Mouse (Mus musculus): ENCODE results near the gene Gstm5. TPM values are rescaled to one million over a fixed set of nuclear protein-coding genes. Genes with fewer than 3 reads are reported as not detected.
"Not testable (repeated sequence)": the region's sequence is repeated elsewhere in the genome, so short reads cannot be mapped to it uniquely, and the experiment has no call there.

Gene Gstm5
- total RNA-seq, 1 experiment from 2014 or later = 87.7 TPM

DNA sequence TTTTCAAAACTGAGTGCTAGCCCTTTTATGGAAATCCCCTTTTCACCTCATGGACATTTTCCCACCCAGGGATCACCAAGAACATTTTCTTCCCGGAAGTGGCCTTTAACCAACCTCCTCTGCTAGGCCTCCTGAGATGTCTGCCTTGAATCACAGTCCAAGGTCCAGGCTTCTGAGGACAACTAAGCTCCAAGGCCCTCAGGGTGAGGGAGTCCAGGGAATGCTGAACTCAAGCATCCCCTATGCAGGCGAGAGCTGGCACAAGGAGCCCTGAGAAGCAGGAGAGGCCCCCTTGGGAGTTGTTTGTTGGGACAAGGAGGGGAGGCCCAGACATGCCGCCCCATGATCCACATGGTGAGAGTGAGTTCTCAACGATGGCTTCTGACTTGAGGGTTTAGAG, 25.7 kb upstream of the Gstm5 start:
- ATAC-seq (replicated peaks; ENCODE audit: low read depth, poor library complexity, severe bottlenecking) = no peak

DNA sequence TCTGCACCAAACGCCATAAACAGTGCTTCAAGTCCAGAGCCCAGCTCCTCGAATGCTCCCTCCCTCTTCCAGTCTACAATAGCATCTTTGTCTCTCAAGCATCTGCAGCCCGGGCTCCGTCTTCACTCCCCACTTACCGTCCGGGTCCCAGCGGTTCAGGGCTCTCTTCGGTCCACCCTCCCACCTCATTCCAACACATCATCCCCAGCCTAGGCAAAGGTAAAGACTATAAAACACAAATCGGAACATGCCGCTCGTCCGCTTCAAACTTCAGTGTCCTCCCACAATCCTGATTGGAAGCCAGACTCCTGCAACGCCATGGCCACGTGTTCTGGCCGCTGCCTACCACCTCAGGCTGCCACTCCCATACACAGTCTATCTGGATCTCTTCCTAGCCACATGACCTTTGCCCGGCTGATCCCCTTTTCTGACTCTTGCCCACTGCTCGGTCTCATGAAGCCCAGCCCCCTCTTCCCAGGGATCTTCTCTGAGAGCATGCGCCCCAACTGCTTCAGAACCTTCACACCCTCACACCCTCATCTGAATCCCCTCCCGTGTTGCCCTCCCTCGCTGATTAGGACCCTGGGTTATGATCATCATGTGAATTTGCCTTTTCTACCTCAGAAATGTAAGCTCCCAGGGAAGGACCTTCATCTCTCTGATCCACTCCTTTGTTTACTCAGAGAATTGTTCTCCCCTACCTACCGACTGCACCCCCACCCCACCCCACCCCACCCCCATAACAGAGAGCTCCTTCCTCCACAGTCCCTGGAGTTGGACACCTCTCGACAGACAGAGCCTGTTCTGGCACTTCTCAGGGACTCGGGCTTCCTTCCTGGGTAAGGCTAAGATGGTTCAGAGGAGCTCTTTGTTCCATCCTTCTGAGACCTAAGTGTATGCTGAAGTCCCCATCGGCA, 22.0 kb upstream of the Gstm5 start:
- ATAC-seq (replicated peaks; ENCODE audit: low read depth, poor library complexity, severe bottlenecking) = no peak

DNA sequence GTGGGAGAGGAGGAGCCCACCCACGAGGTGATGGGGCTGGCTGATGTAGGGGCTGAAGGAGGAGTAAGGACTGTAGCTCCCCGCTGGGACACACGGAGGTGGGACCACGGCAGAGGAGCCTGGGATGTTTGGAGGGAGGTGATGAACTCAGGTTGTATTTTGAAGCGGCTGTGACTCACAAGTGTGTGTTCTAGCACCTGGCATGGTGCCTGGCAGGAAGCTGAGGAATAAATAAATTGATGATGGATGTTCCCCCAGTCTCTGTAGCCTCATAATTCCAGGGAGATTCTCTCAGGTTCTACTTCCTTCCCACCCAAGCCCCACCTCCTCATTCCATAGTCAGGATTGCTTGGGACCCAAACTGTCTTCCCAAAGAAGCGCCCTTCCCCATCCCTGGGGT, 20.4 kb upstream of the Gstm5 start:
- no peak for ATAC-seq (replicated peaks; ENCODE audit: low read depth, poor library complexity, severe bottlenecking)

DNA sequence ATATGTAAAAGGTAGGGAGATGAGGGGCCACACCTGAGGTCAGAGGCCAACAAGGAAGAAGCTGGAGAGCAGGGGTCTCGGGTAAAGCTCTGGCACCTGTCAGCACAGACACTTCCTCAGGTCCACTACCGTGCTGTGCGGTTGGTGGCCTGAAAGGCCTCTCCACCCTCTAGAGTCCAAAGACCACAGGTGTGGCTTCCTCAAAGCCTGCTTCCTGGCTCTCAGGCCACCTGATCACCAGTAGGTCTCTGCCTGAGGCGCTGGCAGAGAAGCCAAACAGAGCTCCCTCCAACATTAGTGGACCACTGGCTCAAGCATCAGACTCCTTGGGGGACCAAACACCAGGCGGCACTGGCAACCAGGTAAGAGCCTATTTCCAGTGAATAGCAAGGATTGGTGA, 18.6 kb upstream of the Gstm5 start, which contains the start of gene Eps8l3:
Gene Eps8l3 (plus strand): TSS at position 225 of the 400 bp plus-strand sequence.
- no peak for ATAC-seq (replicated peaks; ENCODE audit: low read depth, poor library complexity, severe bottlenecking)

DNA sequence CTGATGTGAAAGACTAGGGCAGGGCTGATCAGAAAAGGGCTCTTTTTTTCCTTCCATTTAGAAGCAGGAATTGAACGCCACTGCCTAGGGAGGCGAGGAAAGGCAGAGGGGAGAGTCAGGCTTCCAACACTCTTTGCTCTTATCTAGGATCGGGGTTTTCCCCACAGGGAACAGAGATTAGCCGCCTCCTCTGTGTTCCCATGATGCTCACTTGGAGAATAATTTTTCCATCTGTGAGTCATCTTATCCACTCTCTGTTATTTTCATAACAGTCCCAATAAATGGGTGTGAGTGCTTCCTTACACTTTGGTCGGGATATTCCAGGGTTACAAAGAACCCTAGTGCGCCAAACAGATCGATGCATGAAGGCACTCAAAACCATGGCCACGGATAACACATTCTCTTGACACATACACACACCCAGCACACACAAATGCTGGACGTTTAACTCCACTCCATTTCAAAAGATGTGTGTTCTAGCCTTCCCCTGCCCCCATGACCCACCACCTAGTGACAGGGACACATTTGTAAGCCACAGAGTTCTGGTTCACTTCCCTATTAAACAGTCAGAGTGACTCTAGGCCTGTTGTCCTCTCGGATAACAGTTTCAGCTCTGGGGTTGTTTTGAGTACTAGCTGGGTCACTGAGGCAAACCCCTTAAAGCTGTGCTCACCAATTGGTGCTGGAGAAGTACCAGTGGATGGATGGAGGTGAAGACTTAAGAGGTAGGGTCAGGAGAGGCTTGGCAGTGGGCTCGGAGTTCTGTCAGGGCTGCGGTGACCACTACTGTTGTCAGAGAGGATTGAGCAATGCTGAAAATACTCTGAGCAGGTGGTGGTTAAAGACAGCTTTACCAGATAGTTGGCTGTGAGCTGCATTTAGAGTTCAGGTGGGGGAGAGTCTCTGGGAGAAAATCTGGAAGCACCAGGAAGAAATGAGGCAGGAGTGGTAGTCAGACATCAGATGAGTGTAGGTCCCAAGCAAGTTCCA, 17.6 kb upstream of the Gstm5 start:
- peak; percentile 24 for ATAC-seq (replicated peaks; ENCODE audit: low read depth, poor library complexity, severe bottlenecking)

DNA sequence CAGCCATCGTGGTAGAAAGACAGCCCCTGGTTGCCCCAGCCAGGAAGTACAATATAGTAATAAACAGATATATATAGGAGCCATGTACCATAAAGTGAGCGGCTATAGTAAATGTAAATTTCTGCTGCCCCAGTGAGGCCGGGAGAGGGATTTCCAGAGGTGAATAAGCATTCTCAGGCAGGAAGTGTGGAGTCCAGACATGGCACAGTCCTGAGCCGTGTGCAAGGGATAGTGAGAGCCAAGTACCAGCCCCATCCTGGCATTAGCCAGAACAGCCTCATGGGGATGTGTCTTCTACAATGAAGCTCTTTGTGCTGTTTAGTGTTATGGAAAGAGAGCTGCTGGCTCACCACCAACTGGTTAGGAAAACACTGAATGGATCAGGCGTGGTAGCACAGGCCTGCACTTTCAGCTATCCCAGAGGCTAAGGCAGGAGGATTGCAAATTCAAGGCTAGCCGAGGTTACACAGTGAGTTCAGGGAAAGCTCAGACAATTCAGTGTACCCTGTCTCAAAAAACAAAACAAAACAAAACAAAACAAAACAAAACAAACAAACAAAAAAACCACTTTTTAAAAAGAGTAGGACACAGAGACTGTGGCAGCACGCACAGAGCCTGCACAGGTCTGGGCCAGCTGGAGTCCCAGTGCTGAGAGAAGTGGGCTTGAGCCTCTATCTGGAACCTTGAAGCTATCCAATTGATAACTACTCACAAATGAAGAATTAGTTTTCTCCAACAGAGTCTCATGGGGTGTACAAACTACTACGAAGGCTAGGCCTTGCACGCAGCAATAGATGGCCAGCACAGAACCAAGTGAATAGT, 7.7 kb upstream of the Gstm5 start:
- no peak for ATAC-seq (replicated peaks; ENCODE audit: low read depth, poor library complexity, severe bottlenecking)

DNA sequence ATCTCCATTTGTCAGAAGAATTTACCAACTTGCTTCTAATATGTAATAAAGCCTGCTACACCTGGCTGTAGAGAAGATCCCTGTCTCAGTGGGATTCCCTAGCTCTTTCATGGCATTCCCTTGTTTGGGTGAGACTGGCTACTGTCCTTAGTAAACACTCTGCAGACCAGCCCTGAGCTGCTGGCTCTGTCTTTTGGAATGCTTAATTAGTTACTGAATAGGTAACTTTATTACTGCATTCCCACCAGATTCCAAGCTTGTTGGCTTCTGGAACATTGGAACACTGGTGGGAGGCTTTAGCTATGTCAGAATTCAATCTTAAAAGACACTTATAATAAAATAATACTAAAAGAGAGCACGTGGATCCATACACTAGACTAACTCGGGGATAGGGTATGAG, 6.4 kb upstream of the Gstm5 start:
- ATAC-seq (replicated peaks; ENCODE audit: low read depth, poor library complexity, severe bottlenecking) = not testable (repeated sequence)

DNA sequence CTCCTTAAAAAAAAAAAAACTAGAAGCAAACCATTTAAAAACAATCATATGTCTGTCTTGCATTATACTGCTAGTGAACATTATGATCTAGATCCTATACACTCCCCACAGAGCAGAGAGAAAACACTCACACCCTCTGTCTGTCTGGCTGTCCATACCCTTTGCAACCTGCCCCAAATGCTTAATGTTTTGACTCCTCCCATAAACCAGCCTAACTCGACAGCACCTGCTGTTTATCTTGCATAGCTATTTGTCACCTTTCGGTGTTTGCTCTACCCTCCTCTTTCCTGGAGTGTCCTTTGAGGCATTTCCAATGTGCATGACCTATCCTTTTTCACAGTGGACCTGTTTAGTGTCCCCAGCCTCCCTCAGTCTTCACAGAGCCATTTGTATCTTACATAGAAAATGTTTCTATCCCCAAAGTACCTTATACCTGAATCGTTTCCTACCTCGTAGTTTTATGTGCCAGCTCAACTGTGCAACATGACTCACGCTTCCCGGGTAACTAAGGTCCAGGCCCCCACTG, 364 bp upstream of the Gstm5 start:
- ATAC-seq (replicated peaks; ENCODE audit: low read depth, poor library complexity, severe bottlenecking) = peak; percentile 6

DNA sequence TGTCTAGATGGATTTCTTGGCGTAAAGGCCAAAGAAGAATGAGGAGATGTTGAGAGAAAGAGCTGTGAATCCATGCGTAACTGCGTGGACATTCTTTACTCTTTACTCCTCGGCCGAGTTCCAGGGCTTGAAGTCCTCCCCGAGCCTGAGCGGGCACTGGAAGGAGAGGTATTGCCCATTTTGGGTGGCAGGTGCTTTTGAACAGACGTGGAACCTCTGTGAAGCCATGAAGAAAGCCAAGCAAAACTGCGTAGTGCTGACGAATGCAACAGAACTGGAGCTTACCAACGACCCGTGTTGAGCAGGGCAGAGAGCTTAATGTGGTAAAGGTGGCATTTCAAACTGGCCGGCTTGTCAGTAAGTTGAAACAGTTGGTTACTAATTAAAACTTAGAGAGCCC, 3.1 kb downstream of the Gstm5 start:
- ATAC-seq (replicated peaks; ENCODE audit: low read depth, poor library complexity, severe bottlenecking) = no peak

DNA sequence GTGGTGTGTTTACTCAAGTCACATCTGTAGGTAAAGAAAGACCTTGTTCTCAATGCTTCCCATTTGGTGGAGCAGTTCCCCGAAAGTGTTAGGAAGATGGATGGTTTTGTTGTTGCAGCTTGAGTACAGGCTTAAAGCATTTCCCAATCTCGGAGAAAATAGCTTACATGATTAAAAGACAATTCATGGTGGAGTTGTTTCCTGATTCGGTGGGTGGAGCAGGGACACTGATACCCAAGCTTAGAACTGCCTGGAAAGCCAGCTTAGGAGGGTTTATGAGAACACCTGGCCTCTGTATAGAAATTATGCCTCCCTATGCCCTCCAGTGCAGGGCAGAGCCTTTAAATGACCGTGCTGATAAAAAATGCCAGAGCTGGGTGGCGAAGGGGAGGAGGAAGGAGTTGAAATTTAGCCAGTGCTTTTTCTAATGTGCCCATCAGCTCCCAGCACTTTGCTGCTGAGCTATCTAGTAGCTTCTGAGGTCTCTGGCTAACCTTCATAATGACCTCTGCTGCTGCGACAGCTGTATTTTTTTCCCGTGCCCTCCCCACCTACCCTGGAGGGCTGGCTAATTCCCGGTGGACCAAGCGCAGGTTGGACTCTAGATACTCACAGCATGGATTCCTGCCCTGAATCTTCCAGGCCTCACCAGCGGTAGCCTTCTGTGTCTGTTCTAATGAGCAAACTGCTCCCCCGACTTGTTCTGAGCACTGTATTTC, 5.5 kb downstream of the Gstm5 start:
- no peak for ATAC-seq (replicated peaks; ENCODE audit: low read depth, poor library complexity, severe bottlenecking)

DNA sequence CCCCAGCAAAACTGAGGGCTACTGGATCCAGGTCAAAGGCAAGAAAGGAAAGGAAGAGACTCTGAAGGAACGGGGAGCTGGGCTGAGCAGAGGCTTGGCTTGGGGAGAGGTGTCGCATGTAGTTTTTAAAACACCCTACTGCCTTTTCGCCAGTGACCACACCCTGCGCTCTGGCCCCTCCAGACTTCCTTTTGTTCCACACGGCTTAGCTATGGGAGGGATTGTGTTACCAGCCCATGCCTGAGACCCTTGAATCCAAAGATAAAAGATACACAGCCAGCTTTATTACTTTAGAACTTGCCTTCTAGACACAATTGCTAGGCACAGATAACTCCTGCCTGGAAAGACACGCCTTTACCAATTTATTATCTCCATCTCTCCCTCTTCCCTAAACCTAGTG, 10.3 kb downstream of the Gstm5 start:
- ATAC-seq (replicated peaks; ENCODE audit: low read depth, poor library complexity, severe bottlenecking) = no peak

DNA sequence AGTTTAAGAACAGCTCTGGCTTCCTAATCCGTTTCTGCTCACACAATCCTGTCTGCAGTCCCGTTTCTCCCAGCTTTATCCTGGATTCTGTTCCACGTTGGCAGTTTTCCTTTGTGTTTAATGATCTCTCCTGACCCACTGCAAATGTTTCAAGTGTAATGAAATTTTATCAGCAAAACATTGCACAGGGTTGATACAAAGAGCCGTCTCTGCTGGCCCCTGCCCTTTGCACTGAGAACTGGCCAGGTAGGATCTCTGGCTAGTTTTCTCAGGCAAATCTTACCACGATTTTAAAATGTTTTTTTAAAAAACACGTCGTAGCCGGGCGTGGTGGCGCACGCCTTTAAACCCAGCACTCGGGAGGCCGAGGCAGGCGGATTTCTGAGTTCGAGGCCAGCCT, 21.1 kb downstream of the Gstm5 start:
- no peak for ATAC-seq (replicated peaks; ENCODE audit: low read depth, poor library complexity, severe bottlenecking)

DNA sequence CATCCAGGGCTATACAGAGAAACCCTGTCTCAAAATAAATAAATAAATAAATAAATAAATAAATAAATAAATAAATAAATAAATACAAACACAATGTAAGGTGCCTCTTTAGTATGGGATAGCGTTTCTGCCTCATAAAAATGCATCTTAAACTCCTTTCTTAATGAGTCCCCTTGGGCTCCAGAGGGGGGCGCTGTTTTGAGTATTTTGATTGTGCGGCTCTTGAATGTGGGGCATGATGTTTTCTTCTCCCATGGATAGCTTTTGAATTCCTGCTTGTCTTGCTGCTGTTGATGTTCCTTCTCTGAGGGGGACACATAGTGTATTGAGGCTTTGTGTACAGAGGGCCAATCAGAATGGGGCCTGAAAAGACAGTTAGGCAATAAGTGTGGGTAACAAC, 21.5 kb downstream of the Gstm5 start:
- 0 out of 2 replicates have a peak, but pooled peaks have one; percentile 24 for ATAC-seq (replicated peaks; ENCODE audit: low read depth, poor library complexity, severe bottlenecking)

DNA sequence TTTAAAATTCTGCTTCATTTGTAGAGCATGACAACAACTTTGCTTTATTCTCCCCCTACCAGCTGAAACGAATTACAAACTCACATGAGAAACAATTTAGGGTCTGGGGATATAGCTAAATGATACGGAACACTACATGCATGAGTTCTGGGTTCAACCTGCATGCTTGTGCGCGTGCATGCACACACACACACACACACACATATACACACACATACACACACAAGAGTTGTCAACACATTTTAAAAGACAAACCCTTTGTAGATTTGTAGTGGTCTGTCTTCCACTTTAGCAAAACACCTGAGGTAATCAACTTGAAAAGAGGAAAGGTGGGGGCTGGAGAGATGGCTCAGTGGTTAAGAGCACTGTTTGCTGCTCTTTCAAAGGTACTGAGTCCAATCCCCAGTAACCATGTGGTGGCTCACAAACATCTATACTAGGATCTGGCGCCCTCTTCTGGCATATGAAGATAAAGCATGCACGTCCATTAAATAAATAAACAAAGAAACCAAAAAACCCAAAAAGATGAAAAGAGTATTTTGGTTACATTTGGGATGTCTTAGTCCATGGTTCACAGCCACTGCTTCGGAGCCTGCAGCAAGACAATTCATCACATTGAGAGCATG, 22.3 kb downstream of the Gstm5 start:
- peak; percentile 90 for ATAC-seq (replicated peaks; ENCODE audit: low read depth, poor library complexity, severe bottlenecking)

DNA sequence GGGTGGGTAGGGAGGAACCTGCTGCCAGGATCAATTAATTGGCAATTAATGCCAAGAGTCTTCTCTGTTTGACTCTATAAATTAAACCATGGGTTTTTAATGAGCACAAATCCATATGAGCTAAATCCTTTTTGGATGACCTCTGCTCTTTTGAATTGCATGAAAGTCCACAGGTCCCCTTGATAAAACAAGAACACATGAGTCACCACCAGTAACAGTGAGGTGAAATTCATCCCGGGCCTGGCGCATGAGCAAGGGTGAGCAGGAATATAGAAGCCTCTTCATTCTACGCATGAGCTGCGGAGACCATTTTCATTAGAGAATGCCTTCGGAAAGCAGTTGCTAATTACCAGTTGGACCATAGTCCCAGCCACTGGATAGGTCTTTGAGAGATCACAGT, 24.7 kb downstream of the Gstm5 start:
- no peak for ATAC-seq (replicated peaks; ENCODE audit: low read depth, poor library complexity, severe bottlenecking)

DNA sequence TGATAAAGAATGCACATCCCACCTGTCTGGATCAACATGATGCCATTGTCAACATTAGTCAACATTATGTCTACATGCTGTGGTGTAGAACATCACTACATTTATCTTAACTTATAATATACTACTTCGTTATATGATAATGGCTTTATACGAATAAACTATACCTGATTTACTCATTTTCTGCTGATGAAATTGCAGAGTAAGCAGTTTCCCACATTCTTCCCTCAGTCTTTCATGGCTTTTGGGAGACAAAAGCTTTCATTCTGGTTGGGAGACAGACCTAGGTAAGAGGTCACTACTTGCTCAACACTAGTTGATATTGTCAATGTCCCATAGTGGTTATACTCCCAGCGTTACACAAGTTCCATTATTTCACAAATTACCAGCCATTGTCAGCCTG, 29.7 kb downstream of the Gstm5 start:
- ATAC-seq (replicated peaks; ENCODE audit: low read depth, poor library complexity, severe bottlenecking) = no peak

DNA sequence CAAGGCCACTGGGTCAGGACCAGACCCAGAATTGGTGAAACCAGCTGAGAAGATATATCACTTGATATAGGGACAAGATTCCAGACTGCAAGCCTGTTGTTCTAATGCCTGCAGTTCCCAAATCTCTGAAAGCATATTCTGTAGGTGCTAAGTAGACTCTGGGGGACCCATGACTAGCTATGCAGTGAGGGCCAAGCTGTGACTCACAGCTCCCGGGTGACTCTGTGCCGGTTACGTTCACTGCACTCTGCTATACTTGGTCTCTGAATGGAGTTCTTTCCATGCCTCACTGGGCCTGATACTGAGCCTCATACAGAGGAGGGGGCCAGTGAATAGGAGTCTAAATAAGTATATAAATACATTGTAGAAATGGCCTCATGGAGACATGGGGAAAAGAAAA, 32.2 kb downstream of the Gstm5 start:
- no peak for ATAC-seq (replicated peaks; ENCODE audit: low read depth, poor library complexity, severe bottlenecking)

DNA sequence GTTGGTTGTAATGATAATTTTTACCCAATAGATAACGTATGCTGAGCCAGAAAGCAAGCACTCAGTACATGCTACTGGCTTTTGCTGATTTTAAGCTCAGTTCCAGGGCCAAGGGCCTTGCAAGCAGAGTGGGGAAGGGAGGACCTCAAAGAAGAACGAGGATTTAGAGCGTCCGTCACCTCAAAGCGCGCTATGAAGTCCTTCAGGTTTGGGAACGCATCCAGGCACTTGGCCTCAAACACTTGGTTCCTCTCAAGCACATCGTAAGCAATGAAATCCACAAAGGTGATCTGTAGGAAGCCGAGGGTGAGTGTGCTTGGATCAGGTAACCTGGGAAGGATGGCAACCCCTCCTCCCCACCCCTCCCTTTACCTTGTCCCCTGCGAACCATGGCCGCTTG, 33.1 kb downstream of the Gstm5 start:
- ATAC-seq (replicated peaks; ENCODE audit: low read depth, poor library complexity, severe bottlenecking) = no peak

DNA sequence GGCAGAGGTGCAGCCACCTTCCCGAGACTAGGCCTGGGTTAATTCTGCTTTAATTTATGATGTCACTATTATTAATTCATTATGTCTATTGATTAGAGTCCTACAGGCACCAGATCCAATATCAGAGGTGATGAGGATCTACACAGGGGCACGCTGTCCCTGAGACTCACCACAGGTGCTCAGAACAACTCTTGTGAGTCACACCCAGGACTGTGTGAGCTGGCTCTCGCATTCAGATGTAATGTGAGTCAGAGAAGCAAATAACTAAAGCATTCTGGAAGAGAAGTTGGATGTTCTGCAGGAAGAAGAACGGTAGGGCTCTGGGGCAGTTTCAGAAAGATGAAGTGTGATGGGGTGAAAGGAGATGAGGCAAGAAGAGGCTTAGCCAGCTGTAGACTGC, 33.6 kb downstream of the Gstm5 start:
- no peak for ATAC-seq (replicated peaks; ENCODE audit: low read depth, poor library complexity, severe bottlenecking)

All from common myeloid progenitor, adult 5-6 weeks (primary cell).